Mouse (Mus musculus): ENCODE measurements at regions not wholly inside any gene's neighbourhood (a gene's known extent, or its start where the extent isn't known, plus 50 kb on each side); places are given as distances from the start of the nearest gene placed in this dataset.

- DNase-seq = no peak
Observed at GRCm38 (mm10) chr10:6053207-6053606, 131.0 kb upstream of the Rgs17 start.

- DNase-seq = no peak
Observed at GRCm38 (mm10) chr10:6043358-6043757, 121.2 kb upstream of the Rgs17 start.

- DNase-seq = no peak
Observed at GRCm38 (mm10) chr10:6039771-6040170, 117.6 kb upstream of the Rgs17 start.

GRCm38 (mm10) chr10:6035792-6036487, 113.7 kb upstream of the Rgs17 start:
- DNase-seq = peak; percentile 73 to 75

GRCm38 (mm10) chr10:6032469-6032868, 110.3 kb upstream of the Rgs17 start:
- no peak for DNase-seq

GRCm38 (mm10) chr10:6027551-6027950, 105.4 kb upstream of the Rgs17 start:
- no peak for DNase-seq

- no peak for DNase-seq
Observed at GRCm38 (mm10) chr10:6026317-6026716, 104.1 kb upstream of the Rgs17 start.

GRCm38 (mm10) chr10:6022609-6023283, 100.5 kb upstream of the Rgs17 start:
- DNase-seq = no peak

- DNase-seq = no peak
Observed at GRCm38 (mm10) chr10:6020944-6021684, 98.9 kb upstream of the Rgs17 start.

GRCm38 (mm10) chr10:6013743-6014142, 91.5 kb upstream of the Rgs17 start:
- no peak for DNase-seq

GRCm38 (mm10) chr10:6011541-6011940, 89.3 kb upstream of the Rgs17 start:
- no peak for DNase-seq

GRCm38 (mm10) chr10:6011029-6011428, 88.8 kb upstream of the Rgs17 start:
- no peak for DNase-seq

- no peak for DNase-seq
Observed at GRCm38 (mm10) chr10:6007238-6007972, 85.2 kb upstream of the Rgs17 start.

- DNase-seq = no peak
Observed at GRCm38 (mm10) chr10:5981433-5981832, 59.2 kb upstream of the Rgs17 start.

GRCm38 (mm10) chr10:5978534-5978933, 56.3 kb upstream of the Rgs17 start:
- DNase-seq = no peak

All from layer of hippocampus, postnatal 36 days (tissue).